ENCODE assay signal across 14 mouse cellular contexts in genomic region chr8:35235815-35236509, GRCm38 (mm10).
A peak's percentile ranks its signal among the peaks of the same experiment; 100 is the strongest.
DNase-seq lines count a peak whose midpoint lies in the region; ATAC-seq and TF ChIP-seq lines count a peak whose summit lies in the region.
"Had no signal": no experiment of that assay in that cellular context is flagged by ENCODE, and none has a peak within 500 bp of the region (broad histone marks: within the 10 kb centered on the region; RNA-seq: fewer than 3 reads in every experiment).

No protein-coding gene starts in this region.

- no peak overlapping the region for H3K4me2 ChIP-seq in forebrain, embryonic 16.5 days (ENCODE audit: low read length)
- H3K4me2 ChIP-seq in forebrain, embryonic 13.5 days, result no peak overlapping the region
- no peak overlapping the region for H3K4me2 ChIP-seq in midbrain, embryonic 11.5 days
- no peak overlapping the region for H3K4me2 ChIP-seq in midbrain, embryonic 13.5 days (replicated peaks)
- no peak overlapping the region for H3K4me2 ChIP-seq in limb, embryonic 14.5 days (replicated peaks; ENCODE audit: low read depth, low read length, severe bottlenecking)
- 0 out of 2 replicates have a peak overlapping the region, but pooled peaks have one; percentile 9 for H3K4me2 ChIP-seq in stomach, embryonic 16.5 days (ENCODE audit: low read depth, low read length)
- no peak overlapping the region for H3K4me2 ChIP-seq in liver, embryonic 11.5 days
- H3K4me2 ChIP-seq: liver, embryonic 12.5 days; neural tube, embryonic 12.5 days had no signal

- DNase-seq in midbrain, embryonic 11.5 days (ENCODE audit: low spot score, missing footprints), result peak; percentile 80
- peak; percentile 75 for DNase-seq in limb, embryonic 14.5 days (ENCODE audit: low spot score)
- no peak for DNase-seq in spleen, postnatal 36 days (ENCODE audit: low spot score in 2 of 2)
- DNase-seq in liver, embryonic 11.5 days (ENCODE audit: low spot score), result no peak
- DNase-seq: cerebellum, adult 9-11 months; thymus, adult 2 months had no signal

- no peak overlapping the region for H3K9ac ChIP-seq in forebrain, embryonic 16.5 days (replicated peaks; ENCODE audit: low read depth, low read length)
- H3K9ac ChIP-seq in forebrain, embryonic 13.5 days, result no peak overlapping the region
- H3K9ac ChIP-seq in midbrain, embryonic 11.5 days (ENCODE audit: low read length), result no peak overlapping the region
- H3K9ac ChIP-seq in midbrain, embryonic 13.5 days (replicated peaks), result no peak overlapping the region
- H3K9ac ChIP-seq in limb, embryonic 14.5 days (ENCODE audit: low read depth, low read length, severe bottlenecking), result no peak overlapping the region
- no peak overlapping the region for H3K9ac ChIP-seq in stomach, embryonic 16.5 days (ENCODE audit: low read length)
- H3K9ac ChIP-seq in liver, embryonic 11.5 days (ENCODE audit: low read depth, low read length), result no peak overlapping the region
- H3K9ac ChIP-seq: liver, embryonic 12.5 days; neural tube, embryonic 12.5 days had no signal

- 62% methylated on average over 8 of the region's 8 CpGs for WGBS in forebrain, embryonic 16.5 days
- WGBS in forebrain, embryonic 13.5 days, result 73% methylated on average over 8 of the region's 8 CpGs
- 77% methylated on average over 8 of the region's 8 CpGs for WGBS in midbrain, embryonic 11.5 days
- 76% methylated on average over 8 of the region's 8 CpGs for WGBS in midbrain, embryonic 13.5 days
- 46% methylated on average over 8 of the region's 8 CpGs for WGBS in limb, embryonic 14.5 days
- 38% methylated on average over 8 of the region's 8 CpGs for WGBS in stomach, embryonic 16.5 days
- WGBS in liver, embryonic 11.5 days, result 68% methylated on average over 8 of the region's 8 CpGs

- no peak for ATAC-seq in forebrain, embryonic 16.5 days
- no peak for ATAC-seq in forebrain, embryonic 13.5 days
- no peak for ATAC-seq in midbrain, embryonic 11.5 days (ENCODE audit: low FRiP score)
- ATAC-seq in midbrain, embryonic 13.5 days, result no peak
- peak; percentile 64; the same call in 1 of the 2 replicates for ATAC-seq in limb, embryonic 14.5 days (ENCODE audit: low FRiP score, low read depth)
- no peak for ATAC-seq in stomach, embryonic 16.5 days (ENCODE audit: insufficient read depth, low FRiP score)
- no peak for ATAC-seq in liver, embryonic 11.5 days (replicated peaks; ENCODE audit: low FRiP score)
- ATAC-seq: liver, embryonic 12.5 days had no signal

- H3K27ac ChIP-seq in forebrain, embryonic 16.5 days (ENCODE audit: low read length), result peak overlapping the region; percentile 16
- H3K27ac ChIP-seq in forebrain, embryonic 13.5 days, result no peak overlapping the region
- H3K27ac ChIP-seq in midbrain, embryonic 11.5 days (ENCODE audit: low read depth, low read length), result no peak overlapping the region
- no peak overlapping the region for H3K27ac ChIP-seq in midbrain, embryonic 13.5 days
- H3K27ac ChIP-seq in limb, embryonic 14.5 days (replicated peaks; ENCODE audit: low read depth, low read length), result no peak overlapping the region
- peak overlapping the region; percentile 54; the same call in 1 of the 2 replicates for H3K27ac ChIP-seq in stomach, embryonic 16.5 days (ENCODE audit: low read length)
- H3K27ac ChIP-seq in liver, embryonic 11.5 days (ENCODE audit: low read depth, low read length), result no peak overlapping the region
- H3K27ac ChIP-seq: left cerebral cortex, adult 2 months; liver, embryonic 12.5 days; neural tube, embryonic 12.5 days had no signal

- no peak for TF ChIP-seq POLR2A in limb, embryonic 14.5 days (IDR thresholded peaks at IDR 0.05; ENCODE audit: borderline replicate concordance, extremely low read depth, insufficient read depth, insufficient read length)

- peaks cover 14% of the 10 kb centered on the region for H3K4me1 ChIP-seq in forebrain, embryonic 16.5 days (replicated peaks; ENCODE audit: control insufficient read depth, insufficient read depth, low read length)
- H3K4me1 ChIP-seq in forebrain, embryonic 13.5 days, result no peaks in the 10 kb centered on the region; the same call in 1 of the 2 replicates
- no peaks in the 10 kb centered on the region for H3K4me1 ChIP-seq in midbrain, embryonic 11.5 days (ENCODE audit: control insufficient read depth, insufficient read depth, low read length)
- H3K4me1 ChIP-seq in midbrain, embryonic 13.5 days (replicated peaks), result peaks cover 16% of the 10 kb centered on the region; the same call in 1 of the 2 replicates
- H3K4me1 ChIP-seq in limb, embryonic 14.5 days (ENCODE audit: control insufficient read depth, insufficient read depth, low read length), result peaks cover 6% of the 10 kb centered on the region
- peaks cover 12% of the 10 kb centered on the region for H3K4me1 ChIP-seq in stomach, embryonic 16.5 days (ENCODE audit: control insufficient read depth, insufficient read depth, low read length)
- no peaks in the 10 kb centered on the region for H3K4me1 ChIP-seq in liver, embryonic 11.5 days (replicated peaks; ENCODE audit: control insufficient read depth, insufficient read depth, low read length)
- H3K4me1 ChIP-seq: neural tube, embryonic 12.5 days had no signal

- H3K36me3 ChIP-seq in forebrain, embryonic 16.5 days (ENCODE audit: control insufficient read depth, insufficient read depth), result no peaks in the 10 kb centered on the region
- no peaks in the 10 kb centered on the region for H3K36me3 ChIP-seq in forebrain, embryonic 13.5 days (ENCODE audit: poor library complexity, severe bottlenecking)
- H3K36me3 ChIP-seq in midbrain, embryonic 11.5 days (ENCODE audit: control insufficient read depth, insufficient read depth, low read length), result no peaks in the 10 kb centered on the region
- H3K36me3 ChIP-seq in midbrain, embryonic 13.5 days, result no peaks in the 10 kb centered on the region
- H3K36me3 ChIP-seq in limb, embryonic 14.5 days (ENCODE audit: control insufficient read depth, insufficient read depth, low read length), result no peaks in the 10 kb centered on the region
- H3K36me3 ChIP-seq in stomach, embryonic 16.5 days (ENCODE audit: control insufficient read depth, insufficient read depth, low read length), result no peaks in the 10 kb centered on the region
- H3K36me3 ChIP-seq in liver, embryonic 11.5 days (ENCODE audit: control insufficient read depth, insufficient read depth, low read length), result no peaks in the 10 kb centered on the region
- H3K36me3 ChIP-seq: G1E; liver, embryonic 12.5 days; neural tube, embryonic 12.5 days had no signal

- no peaks in the 10 kb centered on the region for H3K27me3 ChIP-seq in forebrain, embryonic 16.5 days (replicated peaks; ENCODE audit: control insufficient read depth, insufficient read depth, low read length)
- no peaks in the 10 kb centered on the region for H3K27me3 ChIP-seq in forebrain, embryonic 13.5 days
- no peaks in the 10 kb centered on the region for H3K27me3 ChIP-seq in midbrain, embryonic 11.5 days (ENCODE audit: control insufficient read depth, insufficient read depth, low read length)
- no peaks in the 10 kb centered on the region for H3K27me3 ChIP-seq in midbrain, embryonic 13.5 days
- H3K27me3 ChIP-seq in limb, embryonic 14.5 days (ENCODE audit: control insufficient read depth, insufficient read depth, low read length), result no peaks in the 10 kb centered on the region
- H3K27me3 ChIP-seq in stomach, embryonic 16.5 days (ENCODE audit: control insufficient read depth, insufficient read depth, low read length), result no peaks in the 10 kb centered on the region
- H3K27me3 ChIP-seq in liver, embryonic 11.5 days (replicated peaks; ENCODE audit: control insufficient read depth, insufficient read depth, low read length), result no peaks in the 10 kb centered on the region
- H3K27me3 ChIP-seq: liver, embryonic 12.5 days; neural tube, embryonic 12.5 days had no signal

- no peaks in the 10 kb centered on the region for H3K9me3 ChIP-seq in forebrain, embryonic 16.5 days (ENCODE audit: control insufficient read depth, low read length)
- H3K9me3 ChIP-seq in forebrain, embryonic 13.5 days (replicated peaks), result peaks cover 3% of the 10 kb centered on the region; the same call in 1 of the 2 replicates
- H3K9me3 ChIP-seq in midbrain, embryonic 11.5 days (ENCODE audit: control insufficient read depth, low read length), result no peaks in the 10 kb centered on the region
- no peaks in the 10 kb centered on the region for H3K9me3 ChIP-seq in midbrain, embryonic 13.5 days
- H3K9me3 ChIP-seq in limb, embryonic 14.5 days (ENCODE audit: control insufficient read depth, low read length), result no peaks in the 10 kb centered on the region
- no peaks in the 10 kb centered on the region for H3K9me3 ChIP-seq in stomach, embryonic 16.5 days (replicated peaks; ENCODE audit: control insufficient read depth, low read length)
- H3K9me3 ChIP-seq in liver, embryonic 11.5 days (ENCODE audit: control insufficient read depth, low read length), result no peaks in the 10 kb centered on the region
- H3K9me3 ChIP-seq: liver, embryonic 12.5 days; neural tube, embryonic 12.5 days had no signal

- H3K4me3 ChIP-seq in forebrain, embryonic 16.5 days (replicated peaks; ENCODE audit: low read length), result no peak overlapping the region
- no peak overlapping the region for H3K4me3 ChIP-seq in forebrain, embryonic 13.5 days
- H3K4me3 ChIP-seq in midbrain, embryonic 11.5 days (ENCODE audit: low read depth, low read length), result no peak overlapping the region
- no peak overlapping the region for H3K4me3 ChIP-seq in midbrain, embryonic 13.5 days (replicated peaks)
- H3K4me3 ChIP-seq in limb, embryonic 14.5 days (replicated peaks; ENCODE audit: low read length), result no peak overlapping the region
- no peak overlapping the region for H3K4me3 ChIP-seq in stomach, embryonic 16.5 days (replicated peaks; ENCODE audit: low read length)
- no peak overlapping the region for H3K4me3 ChIP-seq in liver, embryonic 11.5 days (ENCODE audit: low read depth, low read length)
- H3K4me3 ChIP-seq: left cerebral cortex, adult 2 months; liver, embryonic 12.5 days; neural tube, embryonic 12.5 days had no signal

Comparison
In these comparisons a context has a peak if more than half of its experiments do, and no peak if none do; other contexts are left out.
1. H3K27ac ChIP-seq: peak in forebrain, embryonic 16.5 days (single experiment) and stomach, embryonic 16.5 days (single experiment); none in forebrain, embryonic 13.5 days (single experiment), midbrain, embryonic 11.5 days (single experiment), midbrain, embryonic 13.5 days (single experiment), limb, embryonic 14.5 days (single experiment) and liver, embryonic 11.5 days (single experiment).
2. DNase-seq: peak in midbrain, embryonic 11.5 days (single experiment) and limb, embryonic 14.5 days (single experiment); none in spleen, postnatal 36 days (0 of 2) and liver, embryonic 11.5 days (single experiment).